Mouse (Mus musculus) frontal cortex, adult 2 months (tissue): Measurements from ENCODE around the gene Atpaf2. TPM values are rescaled to one million over a fixed set of nuclear protein-coding genes. Genes with fewer than 3 reads are reported as not detected.
"Not testable (repeated sequence)": the region's sequence is repeated elsewhere in the genome, so short reads cannot be mapped to it uniquely, and the experiment has no call there.

ENCODE experiments used
- DNase-seq, 2 experiments: peaks; one replicate each; pipeline ENCODE4 v3.0.0; 2022; ENCODE audit warnings: low spot score in 1 of 2; ENCODE audit errors: extremely low spot score in 1 of 2
- polyA plus RNA-seq: library from polyadenylated mRNA; depleted of rRNA; stranded (reverse); fragments of >200 nt; gene quantifications from 2 replicates; pipeline ENCODE4 v1.2.3, GENCODE M21; 2012; rRNA removed

Gene Atpaf2
- 29.7 and 32.3 TPM in 2 replicates for polyA plus RNA-seq

DNA sequence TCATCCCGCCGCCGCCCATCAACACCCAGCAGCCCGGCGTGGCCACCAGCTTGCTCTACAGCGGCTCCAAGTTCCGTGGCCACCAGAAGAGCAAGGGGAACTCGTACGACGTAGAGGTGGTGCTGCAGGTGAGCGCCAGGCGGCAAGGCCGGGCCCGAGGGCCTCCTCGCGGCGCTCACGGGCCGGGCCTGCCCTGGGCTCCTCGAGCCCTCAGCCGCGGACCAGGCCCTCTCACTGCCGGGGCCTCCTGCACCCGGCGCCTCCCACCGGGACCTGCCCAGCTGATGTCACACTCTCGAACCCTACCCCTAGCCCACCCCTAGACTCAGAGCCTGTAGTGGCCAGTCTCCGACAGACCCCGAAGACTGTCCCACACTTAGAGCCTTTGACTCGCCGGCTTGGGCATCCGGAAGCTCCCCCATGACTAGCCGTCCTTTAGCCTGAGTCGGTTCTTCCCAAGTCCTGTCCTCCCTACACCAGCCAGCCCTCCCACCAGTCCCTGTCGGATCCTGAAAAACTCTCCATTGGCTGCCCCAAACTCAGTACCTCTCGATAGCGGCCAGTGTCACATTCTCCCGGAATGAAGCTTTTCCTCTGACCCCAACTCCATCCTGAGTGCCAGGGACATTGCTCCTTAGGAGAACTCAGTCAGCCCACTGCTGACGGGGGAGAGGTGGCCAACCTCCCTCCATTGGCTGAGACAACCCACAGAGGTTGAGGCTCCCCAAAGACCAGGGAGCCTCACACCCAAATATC lies at the start of gene Atpaf2:
Gene Atpaf2, minus strand, starts transcription at position 741 of the 756 bp plus-strand sequence.
- DNase-seq, result peak in 1 of 2 experiments; percentile 10

DNA sequence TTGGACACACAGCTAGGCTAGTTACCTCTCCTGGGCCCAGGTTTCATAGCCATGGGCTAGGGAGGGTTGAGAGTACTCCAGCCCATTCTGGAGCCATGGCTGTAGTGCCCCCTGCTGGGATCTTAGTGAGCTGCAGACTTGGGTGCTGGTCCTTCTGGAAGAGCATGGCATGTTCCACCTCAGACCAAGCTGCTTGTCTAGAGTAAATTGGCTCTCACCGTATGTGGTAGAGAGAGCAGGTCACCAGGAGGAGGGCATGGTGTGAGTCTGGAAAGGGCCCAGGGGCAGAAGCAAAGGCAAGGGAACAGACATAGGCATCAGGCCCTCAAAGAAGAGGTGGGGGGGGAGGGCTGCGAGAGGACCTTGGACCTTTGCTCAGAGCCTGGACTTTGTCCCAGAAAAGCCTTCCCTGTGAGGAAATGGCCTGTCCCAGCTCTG lies 47.7 kb upstream of the Atpaf2 start:
- DNase-seq, result peak in 1 of 2 experiments; percentile 37

DNA sequence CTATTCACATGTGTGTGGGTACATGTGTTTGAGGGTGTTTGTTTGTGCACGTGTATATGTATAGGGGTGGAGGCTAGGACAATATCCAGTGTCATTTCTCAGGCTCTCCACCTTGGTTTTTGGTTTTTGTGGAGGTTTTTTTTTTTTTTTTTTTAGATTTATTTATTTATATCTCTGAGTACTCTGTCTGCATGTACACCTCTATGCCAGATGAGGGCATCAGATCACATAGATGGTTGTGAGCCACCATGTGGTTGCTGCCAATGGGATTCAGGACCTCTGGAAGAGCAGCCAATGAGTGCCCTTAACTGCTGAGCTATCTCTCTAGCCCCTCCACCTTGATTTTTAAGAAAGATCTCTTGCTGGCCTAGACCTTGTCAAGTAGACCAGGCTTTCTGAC lies 39.7 kb upstream of the Atpaf2 start:
- DNase-seq, result peak in 1 of 2 experiments; percentile 18

DNA sequence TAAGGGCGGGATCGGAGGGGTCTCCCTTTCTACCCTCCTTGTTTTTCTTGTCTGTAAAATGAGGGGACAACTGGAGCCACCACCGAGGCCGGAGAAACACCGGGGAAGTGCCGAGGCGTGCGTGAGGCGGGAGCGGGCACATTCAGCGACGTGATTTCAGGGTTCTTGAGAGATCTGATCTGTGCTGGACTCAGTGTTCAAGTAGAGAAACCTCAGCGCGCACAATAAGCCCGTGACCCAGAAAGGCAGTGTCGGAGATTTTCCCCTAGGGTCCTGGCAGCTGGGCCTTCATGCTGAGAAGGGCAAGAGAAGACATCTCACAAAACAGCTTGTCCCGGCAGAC lies 36.5 kb upstream of the Atpaf2 start:
- DNase-seq, result no peak

DNA sequence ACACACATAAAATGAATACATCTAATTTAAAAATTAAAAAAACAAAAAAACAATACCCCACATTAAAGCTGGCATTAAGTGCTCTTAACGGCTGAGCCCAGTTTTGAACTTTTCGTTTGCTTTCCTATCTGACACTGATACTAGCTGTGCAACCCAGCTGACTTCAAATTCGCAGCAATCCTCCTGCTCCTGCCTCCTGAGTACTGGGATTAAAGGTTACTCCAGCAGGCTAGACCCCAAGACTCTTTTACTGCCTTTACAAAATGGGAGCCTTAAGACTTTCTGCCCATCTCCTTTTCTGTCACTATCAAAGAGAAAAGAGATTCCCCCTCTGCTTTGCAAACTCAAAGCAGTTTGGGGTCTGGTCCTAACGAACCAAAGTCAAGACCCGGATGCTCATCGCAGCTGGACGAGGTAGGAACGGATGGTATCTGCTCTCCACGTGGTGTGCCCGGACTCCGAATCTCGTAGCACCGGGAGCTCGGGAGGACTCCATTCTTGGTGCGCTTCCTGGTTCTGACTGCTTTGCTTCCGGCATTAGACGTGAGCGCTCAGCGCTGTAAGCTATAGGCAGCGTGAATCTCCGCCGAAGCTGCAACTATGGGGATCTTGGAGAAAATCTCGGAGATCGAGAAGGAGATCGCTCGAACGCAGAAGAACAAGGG lies 36.0 kb upstream of the Atpaf2 start, which contains the start of gene Drg2:
Gene Drg2, plus strand, starts transcription at position 512 of the 665 bp plus-strand sequence.
- peak; percentile 77 to 95 for DNase-seq

DNA sequence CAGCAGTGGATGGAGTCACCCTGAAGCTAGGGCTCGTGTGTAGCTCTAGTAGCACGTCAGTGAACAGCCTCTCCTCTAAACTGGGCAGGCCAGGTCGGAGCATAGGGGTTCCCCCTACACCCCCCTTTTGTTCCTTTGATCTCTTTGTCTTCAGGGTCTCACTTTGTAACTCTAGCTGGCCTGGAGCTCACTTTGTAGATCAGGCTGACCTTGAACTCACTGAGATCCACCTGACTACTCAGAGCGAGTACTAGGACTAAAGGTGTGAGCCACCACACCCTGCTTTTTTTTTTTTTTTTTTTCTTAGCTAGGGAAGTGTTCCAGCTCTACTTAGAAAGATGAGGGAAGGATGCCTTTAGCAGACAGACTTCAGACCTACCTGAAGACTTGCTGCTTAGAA lies 25.8 kb upstream of the Atpaf2 start:
- DNase-seq, result no peak

DNA sequence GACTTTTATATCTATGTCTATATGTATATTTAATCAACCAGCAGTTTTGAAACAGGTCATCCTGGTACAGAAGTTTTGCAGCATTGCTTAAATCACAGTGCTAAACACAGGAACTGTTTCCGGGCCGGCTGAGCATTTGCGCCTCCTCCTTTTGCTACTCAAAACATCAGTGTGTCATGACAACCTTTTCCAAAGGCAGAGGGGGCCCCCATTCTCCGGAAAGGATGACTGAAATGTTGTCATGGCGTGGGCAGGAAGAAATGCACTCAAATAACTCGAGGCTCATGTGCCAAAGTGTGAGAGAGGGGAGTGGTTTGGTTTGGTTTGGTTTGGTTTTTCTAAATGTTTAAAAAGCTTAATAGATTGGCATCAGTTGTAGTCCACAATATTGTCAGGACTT lies 24.6 kb upstream of the Atpaf2 start:
- peak in 1 of 2 experiments; percentile 52 for DNase-seq

DNA sequence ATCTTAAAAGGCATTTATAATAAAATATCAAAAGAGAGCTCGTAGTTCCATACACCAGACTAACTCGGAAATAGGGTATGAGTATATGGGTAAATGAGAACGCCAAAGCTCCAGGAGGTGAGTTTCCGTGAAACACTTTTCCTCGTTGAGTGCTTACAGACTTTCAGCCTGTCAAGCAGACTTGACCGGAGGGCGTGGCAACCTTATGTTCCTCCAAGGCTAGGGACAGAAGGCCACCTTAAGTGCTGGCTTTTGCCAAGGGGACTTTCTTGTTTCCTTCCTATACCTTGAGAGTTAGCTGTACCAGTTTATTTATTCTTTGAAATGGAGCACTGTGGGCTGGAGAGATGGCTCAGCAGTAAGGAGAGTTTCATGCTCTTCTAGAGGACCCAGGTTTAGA lies 21.9 kb upstream of the Atpaf2 start:
- DNase-seq, result no peak

DNA sequence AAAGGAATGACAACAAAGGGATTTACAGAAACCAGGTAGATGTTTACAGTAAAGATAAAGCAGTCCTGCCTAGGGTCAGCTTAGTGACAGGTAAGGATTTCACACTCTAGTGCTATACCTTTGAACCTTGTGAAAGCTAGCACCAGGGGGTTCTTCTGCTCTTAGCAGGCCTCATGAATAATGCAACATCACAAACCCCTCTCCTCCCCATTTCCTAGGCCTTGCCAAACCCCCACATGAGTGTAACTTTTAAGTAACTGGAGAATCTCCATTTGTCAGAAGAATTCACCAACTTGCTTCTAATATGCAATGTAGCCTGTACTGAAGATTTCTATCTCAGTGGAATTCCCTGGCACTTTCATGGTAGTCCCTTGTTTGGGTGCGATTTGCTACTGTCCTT lies 21.4 kb upstream of the Atpaf2 start:
- DNase-seq, result not testable (repeated sequence)

DNA sequence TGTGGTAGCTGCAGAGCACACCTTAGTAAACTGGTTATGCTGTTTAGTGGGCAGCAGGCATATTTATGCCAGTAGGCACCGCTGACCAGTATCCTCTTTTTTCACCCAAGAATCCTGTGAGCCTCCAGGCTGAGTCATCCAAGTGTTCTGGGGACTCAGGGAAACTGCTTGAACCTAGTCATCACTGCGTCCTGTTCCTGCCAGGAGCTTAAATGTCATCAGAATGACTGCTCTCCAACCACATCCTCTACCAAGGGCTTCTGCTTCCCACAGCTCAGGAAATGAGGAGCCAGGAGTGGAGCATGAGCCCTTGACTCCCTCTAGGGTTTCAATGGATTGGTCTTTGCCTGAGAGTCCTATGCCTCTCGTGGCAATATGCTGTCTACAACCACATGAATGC lies 18.4 kb upstream of the Atpaf2 start:
- DNase-seq, result no peak

DNA sequence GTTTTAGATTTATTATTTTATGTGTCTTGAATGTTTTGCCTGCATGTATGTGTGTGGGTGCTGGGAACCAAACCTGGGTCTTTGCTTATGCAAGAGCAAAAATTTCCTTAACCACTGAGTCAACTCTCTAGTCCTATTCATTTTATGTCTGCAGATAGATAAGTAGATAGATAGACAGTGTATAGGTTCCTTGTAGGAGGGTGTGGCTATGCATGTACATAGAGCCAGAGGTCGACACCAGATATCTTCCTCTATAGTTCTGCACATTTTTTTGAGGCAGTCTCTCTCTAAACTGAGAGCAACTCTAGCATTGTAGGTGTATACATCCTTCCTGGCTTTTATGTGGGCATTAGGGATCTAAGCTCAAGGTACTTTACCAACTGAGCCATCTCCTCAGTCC lies 16.9 kb upstream of the Atpaf2 start:
- no peak for DNase-seq

DNA sequence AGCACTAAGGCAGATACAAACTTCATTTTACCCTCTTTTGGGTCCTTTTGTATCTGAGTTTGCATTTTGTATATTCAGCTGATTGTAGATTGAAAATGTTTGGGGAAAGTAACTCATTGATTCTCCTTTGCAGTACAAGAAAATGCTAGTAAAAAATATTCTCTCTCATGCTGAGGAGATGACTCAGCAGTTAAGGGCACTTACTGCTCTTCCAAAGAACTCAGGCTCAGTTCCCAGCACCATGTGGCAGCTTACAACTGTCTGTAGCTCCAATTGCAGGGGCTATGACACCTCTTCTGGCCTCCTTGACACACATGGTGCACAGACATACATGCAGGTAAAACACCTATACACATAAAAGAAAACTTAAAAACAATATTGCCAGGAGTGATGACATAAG lies 15.2 kb upstream of the Atpaf2 start:
- DNase-seq, result no peak

DNA sequence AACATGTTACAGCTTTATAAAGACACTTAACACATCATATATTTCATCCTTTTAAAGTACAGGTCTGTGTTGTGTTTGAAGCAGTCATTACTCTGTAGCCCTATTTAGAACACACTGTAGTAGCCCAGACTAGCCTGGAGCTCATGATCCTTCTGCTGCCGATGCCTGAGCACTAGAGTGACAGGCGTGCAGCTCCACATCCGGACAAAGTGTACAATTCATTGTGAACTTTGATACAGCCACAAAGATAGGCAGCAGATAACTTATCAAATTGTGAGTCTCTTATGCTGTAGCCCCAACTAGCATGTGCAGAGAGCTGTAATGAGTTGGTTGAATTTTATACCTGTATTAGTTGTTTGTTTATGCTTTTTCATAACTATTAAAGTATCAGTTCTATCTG lies 9.4 kb upstream of the Atpaf2 start:
- DNase-seq, result no peak

DNA sequence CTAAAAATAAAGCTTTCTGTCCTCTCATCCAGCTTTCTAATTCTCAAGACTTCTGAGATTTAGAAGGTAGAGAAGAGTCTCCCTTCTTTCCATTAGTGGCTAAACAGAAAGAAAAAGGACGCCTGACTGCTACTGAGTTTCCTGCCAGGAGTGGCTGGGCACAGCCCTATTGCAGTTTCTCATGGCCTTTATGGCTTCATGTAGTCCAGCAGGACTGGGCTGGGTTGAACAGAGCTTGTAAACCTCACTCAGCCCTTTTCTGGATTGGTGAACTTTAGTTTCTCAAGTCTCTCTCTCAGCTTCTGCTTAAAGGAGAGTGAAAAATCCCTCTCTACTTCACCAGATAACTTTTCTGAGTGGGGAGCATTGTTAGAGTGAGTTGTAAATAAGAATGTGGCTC lies 8.2 kb upstream of the Atpaf2 start:
- DNase-seq, result no peak

DNA sequence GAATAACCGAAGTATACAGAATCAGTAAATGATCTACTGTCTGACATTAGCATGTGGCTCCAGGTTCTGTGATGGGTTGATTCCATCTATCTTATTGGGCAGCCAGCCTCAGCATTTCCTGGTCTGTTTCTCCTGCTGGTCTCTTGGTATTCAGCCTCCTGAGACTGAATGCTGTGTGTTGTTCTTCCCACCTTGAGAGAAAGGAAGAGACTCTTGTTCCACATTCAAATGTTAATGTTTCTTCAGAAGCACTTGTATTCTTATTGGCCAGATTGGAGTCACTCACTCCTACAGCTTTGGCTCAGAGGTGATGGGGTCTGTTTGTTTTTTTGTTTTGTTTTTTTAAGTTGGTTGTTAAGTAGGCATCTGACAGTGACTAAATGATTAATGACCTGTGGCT lies 4.7 kb upstream of the Atpaf2 start:
- DNase-seq, result no peak

DNA sequence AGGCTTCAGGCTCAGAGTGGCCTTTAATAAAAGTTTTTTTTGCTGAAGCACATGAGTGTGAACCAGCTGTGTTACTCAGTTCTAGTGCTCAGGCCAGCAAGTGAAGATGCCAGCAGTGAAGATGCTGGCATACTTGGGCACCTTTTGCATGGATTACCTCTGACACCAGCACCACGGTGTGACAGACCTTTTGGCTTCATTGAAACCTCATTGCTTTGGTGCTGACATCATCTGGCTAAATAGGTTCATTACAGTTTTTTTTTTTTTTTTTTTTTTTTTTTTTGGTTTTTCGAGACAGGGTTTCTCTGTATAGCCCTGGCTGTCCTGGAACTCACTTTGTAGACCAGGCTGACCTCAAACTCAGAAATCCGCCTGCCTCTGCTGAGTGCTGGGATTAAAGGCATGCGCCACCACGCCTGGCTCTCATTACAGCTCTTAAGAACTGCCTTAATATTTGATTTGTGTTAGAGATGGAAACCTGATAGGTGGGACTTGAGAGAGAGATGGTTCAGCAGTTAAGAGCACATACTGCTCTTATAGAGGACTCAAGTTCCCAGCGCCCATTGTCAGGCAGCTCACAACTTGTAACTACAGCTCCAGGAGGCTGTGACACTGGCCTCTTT lies 3.9 kb upstream of the Atpaf2 start:
- no peak for DNase-seq

DNA sequence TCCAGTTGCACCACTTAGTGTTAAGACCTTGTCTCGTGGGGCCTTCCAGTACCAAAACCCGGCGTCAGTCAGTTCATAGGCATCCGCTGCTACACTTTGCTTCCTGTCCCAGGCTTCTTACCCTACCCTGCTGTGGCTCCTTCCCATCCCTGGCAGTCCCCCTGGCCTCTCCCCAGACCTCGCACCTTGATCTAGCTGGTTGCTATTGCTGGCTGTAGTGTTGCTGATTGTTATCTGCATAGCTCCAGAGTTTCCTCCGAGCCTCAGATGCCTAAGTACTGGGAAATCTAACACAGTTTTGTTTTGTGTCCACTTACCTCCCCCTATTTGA lies 181 bp upstream of the Atpaf2 start:
- no peak for DNase-seq

DNA sequence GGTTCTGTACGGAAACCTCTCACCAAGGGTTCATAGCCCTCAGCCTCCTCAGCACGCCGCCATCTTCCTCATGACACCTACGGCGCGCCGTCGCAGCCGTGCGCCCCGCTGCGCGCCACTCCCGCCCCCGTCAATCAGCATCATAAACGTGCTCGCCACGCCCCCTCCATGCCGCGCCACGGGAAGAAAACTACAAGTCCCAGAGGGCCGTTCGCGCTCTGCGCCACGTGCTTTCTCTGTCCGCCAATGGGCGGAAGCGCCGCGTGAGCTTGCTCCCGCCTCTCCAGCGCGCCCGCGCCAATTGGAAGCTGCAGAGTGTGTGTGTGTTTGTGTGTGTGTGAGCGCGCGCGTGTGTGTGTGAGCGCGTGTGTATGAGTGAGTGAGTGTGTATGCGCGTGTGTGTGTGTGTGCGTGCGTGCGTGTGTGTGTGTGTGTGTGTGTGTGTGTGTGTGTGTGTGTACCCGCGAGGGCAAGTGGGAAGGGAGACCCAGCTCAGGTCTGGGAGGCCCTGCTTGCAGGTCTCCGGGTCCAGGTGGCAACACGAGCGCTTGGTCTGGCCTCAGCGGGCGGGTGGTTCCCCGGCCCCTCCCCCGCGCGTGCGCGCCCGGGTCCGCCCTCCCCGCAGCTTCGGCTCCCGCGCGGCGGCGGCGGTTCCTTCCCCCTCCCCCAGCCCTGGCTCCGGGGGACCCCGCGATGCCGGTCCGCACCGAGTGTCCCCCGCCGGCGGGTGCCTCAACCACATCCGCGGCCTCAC lies 1.1 kb downstream of the Atpaf2 start, which contains the start of gene Gid4:
Gene Gid4, plus strand, starts transcription at position 183 of the 754 bp plus-strand sequence.
- peak; percentile 98 to 99 for DNase-seq

DNA sequence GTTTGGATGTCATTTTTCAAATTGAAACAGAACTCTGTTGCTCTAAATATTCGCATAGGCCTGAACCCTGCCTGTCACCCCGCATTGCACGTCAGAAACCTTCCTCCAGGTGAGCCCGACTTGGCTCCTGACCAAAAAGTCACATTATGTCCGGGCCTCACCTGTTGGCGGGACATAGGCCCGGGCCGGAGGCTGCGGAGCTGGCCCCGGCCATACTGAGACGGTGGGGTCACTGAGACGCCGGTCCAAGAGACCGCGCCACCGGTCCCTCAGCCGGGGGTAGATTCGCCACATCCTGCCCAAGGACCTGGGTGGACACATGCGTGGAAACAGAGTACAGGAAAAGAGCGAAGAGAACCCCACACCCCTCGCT lies 1.7 kb downstream of the Atpaf2 start:
- peak in 1 of 2 experiments; percentile 24 for DNase-seq

DNA sequence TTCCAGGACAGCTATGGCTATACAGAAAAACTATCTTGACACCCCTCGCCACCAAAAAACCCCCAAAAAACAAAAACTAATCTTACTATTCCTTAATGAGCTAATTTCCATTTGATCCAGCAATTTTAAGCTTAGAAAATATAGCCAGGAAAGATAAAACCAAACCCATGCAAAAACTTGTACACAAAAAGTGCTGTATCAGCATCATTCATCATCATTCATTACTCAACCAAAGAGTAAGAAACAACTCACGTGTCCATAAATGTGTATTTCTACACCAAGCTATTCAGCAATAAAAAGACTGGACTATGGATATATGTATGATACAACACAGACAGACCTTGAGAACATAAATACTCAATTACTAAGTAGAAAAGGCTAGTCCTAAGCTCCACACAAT lies 5.3 kb downstream of the Atpaf2 start:
- no peak for DNase-seq

DNA sequence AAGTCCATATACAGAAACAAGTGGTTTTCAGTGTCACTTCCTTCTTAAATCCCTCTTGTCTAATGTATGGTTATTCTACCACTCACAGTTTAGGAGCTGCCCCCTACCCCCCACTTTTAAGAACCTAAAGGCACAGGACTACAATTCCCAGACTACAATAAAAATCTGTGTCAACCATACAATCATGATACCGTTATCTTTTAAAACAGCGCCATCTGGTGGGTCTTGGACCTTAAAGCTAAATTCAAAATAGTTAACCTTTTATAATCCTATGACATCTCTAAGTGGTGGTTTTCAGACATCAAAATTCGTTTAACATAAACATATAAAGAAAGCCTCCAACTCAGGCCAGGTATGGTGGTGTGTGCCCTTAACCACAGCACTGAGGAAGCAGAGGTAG lies 6.1 kb downstream of the Atpaf2 start:
- peak; percentile 38 to 92 for DNase-seq
